Mouse (Mus musculus) left cerebral cortex, adult 2 months (tissue): Measurements from ENCODE around the gene Ugdh. TPM values are rescaled to one million over a fixed set of nuclear protein-coding genes. Genes with fewer than 3 reads are reported as not detected.
"Not testable (repeated sequence)": the region's sequence is repeated elsewhere in the genome, so short reads cannot be mapped to it uniquely, and the experiment has no call there.

Experiments used
- DNase-seq, 2 experiments: peaks; one replicate each; pipeline ENCODE4 v3.0.0; 2021 to 2022; ENCODE audit warnings: low spot score in 2 of 2, mixed read lengths in 1 of 2; ENCODE audit errors: extremely low spot score in 1 of 2
- H3K27ac ChIP-seq: fragments of 200-600 bp; 2 replicates; pipeline ENCODE4 v1.8.1; 2022
- H3K4me3 ChIP-seq: fragments of 200-600 bp; 2 replicates; pipeline ENCODE4 v1.8.1; 2022
- CTCF ChIP-seq: fragments of 200-600 bp; IDR thresholded peaks from 2 replicates; pipeline ENCODE4 v1.8.1; 2022; ENCODE audit warnings: antibody characterized with exemption, mild to moderate bottlenecking, moderate library complexity
- intact Hi-C: fragments of 180-260 bp; cut with DNase I; formaldehyde crosslinking; loops from one replicate; pipeline ENCODE4 v1.15.1; 2025
- long read RNA-seq, 2 experiments: library from polyadenylated mRNA; stranded (forward); transcript quantifications; one replicate each; pipeline ENCODE4 v2.0.0; 2021; ENCODE audit warnings: borderline mapping rate in 2 of 2
- total RNA-seq, 2 experiments: library from RNA; stranded (reverse); gene quantifications; 2 replicates each; pipeline ENCODE4 v1.2.3; 2021

Ugdh gene
- 10 to 100 TPM; 25.2 to 30.1 TPM for total RNA-seq
- long read RNA-seq, experiment 1, transcript Ugdh-201 (12 exons, 2,550 nt), result major isoform, 27 of 43 reads
- long read RNA-seq, experiment 1, partial matches to known transcripts, result 3 of 43 reads
- long read RNA-seq, experiment 1, other reads (novel, unspliced or antisense), result 13 of 43 reads
- long read RNA-seq, experiment 2, transcript Ugdh-201 (12 exons, 2,550 nt), result major isoform, 28 of 43 reads
- long read RNA-seq, experiment 2, partial matches to known transcripts, result 1 of 43 reads
- long read RNA-seq, experiment 2, other reads (novel, unspliced or antisense), result 14 of 43 reads

DNA sequence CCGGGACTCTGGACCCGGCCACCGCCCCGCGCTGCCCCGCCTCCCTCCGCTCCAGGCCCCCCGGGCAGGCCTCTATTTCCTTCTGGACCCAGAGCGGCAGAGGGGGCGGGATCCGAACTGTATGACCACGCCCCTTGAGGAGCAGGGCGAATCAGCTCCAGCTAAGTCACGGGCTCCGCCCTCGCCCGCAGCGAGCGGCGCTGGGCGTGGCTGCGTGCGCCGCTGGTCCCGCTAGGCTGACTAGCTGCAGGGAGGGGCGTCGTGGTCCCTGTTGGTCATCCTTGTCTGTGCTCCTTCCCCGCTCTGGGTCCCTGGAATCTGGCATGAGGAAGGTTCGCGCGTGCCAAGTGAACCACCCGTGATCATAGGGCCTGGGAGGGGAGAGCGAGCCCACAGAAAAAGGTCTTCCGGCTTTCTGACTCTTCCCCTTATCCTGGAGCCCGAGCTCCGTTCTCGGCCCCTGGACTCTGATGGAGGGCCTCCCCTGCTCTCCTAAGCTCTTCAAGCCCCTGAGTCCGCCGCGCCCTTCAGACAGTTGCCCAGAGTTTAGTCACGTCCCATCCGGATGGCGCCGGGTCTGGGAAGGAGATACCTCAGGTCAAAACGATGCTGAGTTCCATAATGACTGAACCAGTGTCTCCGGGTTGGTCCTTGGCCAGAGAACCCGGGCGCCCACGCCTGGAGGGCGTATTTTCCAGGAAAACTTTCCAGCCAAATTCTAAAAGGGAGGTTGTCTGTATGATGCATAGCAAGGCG lies at the start of gene Ugdh:
Gene Ugdh (minus strand): TSS at position 144 of the 756 bp plus-strand sequence.
- no peak for TF ChIP-seq CTCF
- DNase-seq, result peak; percentile 94 to 96
- H3K27ac ChIP-seq, result peak within 1 kb of the TSS; percentile 90
- peak within 1 kb of the TSS; percentile 91 for H3K4me3 ChIP-seq
- intact Hi-C loops, result loop anchor here (1.0 to 10.0 kb wide), 3 partner anchors 56 to 259 kb away; partner anchors contain the start of genes Gm43552, Pds5a, Smim14 and Ube2k

DNA sequence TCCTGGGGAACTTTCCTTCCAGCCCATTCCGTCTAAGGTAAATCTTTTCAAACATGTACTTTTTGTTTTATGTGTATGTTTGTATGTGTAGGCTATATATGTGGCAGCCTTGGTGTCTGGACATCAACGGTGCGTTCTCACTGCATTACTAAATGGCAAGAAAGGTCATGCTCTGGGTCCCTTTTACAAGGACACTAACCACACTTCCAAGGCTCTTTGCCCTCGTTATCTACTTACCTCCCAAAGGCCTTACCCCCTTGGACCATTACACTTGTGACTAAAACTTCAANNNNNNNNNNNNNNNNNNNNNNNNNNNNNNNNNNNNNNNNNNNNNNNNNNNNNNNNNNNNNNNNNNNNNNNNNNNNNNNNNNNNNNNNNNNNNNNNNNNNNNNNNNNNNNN lies 47.2 kb upstream of the Ugdh start:
- no peak for TF ChIP-seq CTCF
- intact Hi-C loops, result no loop called here
- no peak for DNase-seq
- Histone ChIP-seq H3K27ac (no peak overlapping the region), H3K4me3 (no peak overlapping the region)

DNA sequence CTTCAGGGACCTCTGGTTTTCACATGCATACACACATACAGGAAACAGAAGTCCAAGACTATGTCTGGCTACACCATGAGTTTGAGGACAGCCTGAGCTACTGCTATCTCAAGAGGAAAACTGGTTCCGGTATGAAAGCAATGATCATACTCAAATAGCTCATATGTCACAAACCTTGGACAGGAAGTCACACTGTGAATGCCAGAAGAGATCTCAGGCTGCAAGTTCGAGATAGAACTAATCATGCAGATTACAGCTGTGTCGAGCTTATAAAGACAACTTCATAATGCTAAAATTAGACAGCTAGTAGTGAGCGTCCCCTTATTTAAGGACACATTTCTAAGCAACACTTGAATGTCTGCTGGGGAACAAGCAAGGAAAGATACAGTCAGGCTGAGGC lies 44.8 kb upstream of the Ugdh start:
- no peak for DNase-seq
- intact Hi-C loops, result no loop called here
- H3K4me3 ChIP-seq, result no peak overlapping the region
- H3K27ac ChIP-seq, result 0 out of 2 replicates have a peak overlapping the region, but pooled peaks have one; percentile 26
- no peak for TF ChIP-seq CTCF

GRCm38 (mm10) chr5:65479681-65480445 lies 44.1 kb upstream of the Ugdh start:
- intact Hi-C loops, result no loop called here
- TF ChIP-seq CTCF, result no peak
- DNase-seq, result no peak
- H3K4me3 ChIP-seq, result no peak overlapping the region
- H3K27ac ChIP-seq, result no peak overlapping the region

GRCm38 (mm10) chr5:65478224-65478623 lies 42.5 kb upstream of the Ugdh start:
- no peak overlapping the region for H3K4me3 ChIP-seq
- intact Hi-C loops, result no loop called here
- TF ChIP-seq CTCF, result peak; percentile 38

GRCm38 (mm10) chr5:65476739-65477138 lies 41.0 kb upstream of the Ugdh start:
- H3K4me3 ChIP-seq, H3K27ac ChIP-seq, DNase-seq, intact Hi-C loops: not testable (repeated sequence)

More at GRCm38 (mm10) chr5:65478224-65478623, 42.5 kb upstream of the Ugdh start:
- H3K27ac ChIP-seq, result no peak overlapping the region
- no peak for DNase-seq

- no peak for TF ChIP-seq CTCF
- intact Hi-C loops, result no loop called here
- no peak overlapping the region for H3K4me3 ChIP-seq
- no peak overlapping the region for H3K27ac ChIP-seq
- no peak for DNase-seq
Measured at GRCm38 (mm10) chr5:65475806-65476205, 40.1 kb upstream of the Ugdh start.

DNA sequence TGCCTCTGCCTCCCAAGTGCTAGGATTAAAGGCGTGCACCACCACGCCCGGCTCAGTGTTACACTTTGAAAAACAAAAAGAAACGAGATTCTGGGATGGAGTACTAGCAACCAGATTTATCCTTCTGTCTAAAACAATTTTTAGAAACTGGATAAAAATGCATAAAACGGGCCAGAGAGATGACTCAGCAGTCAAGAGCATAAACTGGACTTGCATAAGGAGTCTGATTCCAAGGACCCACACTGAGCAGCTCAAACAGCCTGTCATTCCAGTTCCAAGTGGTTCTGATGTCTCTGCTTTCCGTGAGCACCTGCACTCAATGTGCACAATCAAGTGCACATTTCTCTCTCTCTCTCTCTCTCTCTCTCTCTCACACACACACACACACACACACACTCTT lies 34.0 kb upstream of the Ugdh start:
- DNase-seq, result no peak

DNA sequence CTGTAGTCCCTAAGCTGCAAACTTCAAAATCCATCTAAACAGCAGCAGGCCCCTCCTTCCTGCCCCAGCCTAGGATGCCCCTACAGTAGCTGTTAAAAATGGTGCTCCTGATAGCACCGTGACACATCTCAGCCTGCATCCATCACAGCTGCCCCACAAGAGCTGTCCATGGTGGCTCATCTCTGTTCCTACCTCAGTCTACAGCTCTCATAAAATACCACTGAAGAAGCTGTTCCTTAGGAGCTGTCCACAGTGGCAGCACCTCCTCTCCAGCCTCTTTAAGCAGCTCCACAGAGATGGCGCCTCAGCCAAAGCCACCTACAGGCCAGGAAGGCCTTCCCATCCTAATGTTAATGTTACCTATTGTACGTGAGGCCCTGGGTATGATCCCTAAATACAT lies 31.2 kb upstream of the Ugdh start:
- intact Hi-C loops, result no loop called here
- no peak for TF ChIP-seq CTCF
- DNase-seq, result no peak
- H3K4me3 ChIP-seq, result no peak overlapping the region
- H3K27ac ChIP-seq, result no peak overlapping the region

More for the DNA sequence above, 34.0 kb upstream of the Ugdh start:
- intact Hi-C loops, result no loop called here
- Histone ChIP-seq H3K4me3 (no peak overlapping the region), H3K27ac (no peak overlapping the region; the same call in 1 of the 2 replicates)
- TF ChIP-seq CTCF, result no peak

GRCm38 (mm10) chr5:65460361-65460760 lies 24.6 kb upstream of the Ugdh start:
- intact Hi-C loops, result no loop called here
- no peak for TF ChIP-seq CTCF
- Histone ChIP-seq H3K27ac (no peak overlapping the region), H3K4me3 (no peak overlapping the region)
- no peak for DNase-seq

DNA sequence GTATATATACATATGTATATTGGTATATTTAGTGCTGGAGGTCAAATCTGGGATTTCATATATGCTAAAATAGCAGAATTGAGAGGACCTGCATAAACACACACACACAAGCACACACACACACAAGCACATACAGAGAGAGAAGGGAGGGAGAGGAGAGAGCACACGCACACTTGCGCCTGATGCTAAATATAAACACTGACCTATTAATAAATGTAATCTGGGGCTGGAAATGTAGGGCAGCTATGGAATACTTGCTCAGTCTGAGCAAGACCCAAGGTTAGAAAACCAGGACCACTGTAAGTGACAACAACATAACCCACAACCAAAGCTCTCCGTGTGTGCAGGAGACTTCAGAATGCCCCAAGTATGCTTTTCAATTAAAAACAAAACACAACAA lies 23.7 kb upstream of the Ugdh start:
- no peak overlapping the region for H3K27ac ChIP-seq
- no peak for DNase-seq
- no peak overlapping the region for H3K4me3 ChIP-seq
- no peak for TF ChIP-seq CTCF
- intact Hi-C loops, result no loop called here

- no peak overlapping the region for H3K4me3 ChIP-seq
- H3K27ac ChIP-seq, result no peak overlapping the region
- intact Hi-C loops, result no loop called here
- DNase-seq, result no peak
- TF ChIP-seq CTCF, result no peak
Measured at GRCm38 (mm10) chr5:65457846-65458245, 22.1 kb upstream of the Ugdh start.
